Mouse (Mus musculus) neural tube, embryonic 12.5 days (tissue): ENCODE data around the gene C87499. TPM values are rescaled to one million over a fixed set of nuclear protein-coding genes. Genes with fewer than 3 reads are reported as not detected.

Experiments used
- ATAC-seq: fragments of 200-750 bp; cut with Nextera tagmentation; 2 replicates; pipeline ENCODE4 v1.8.0; 2017; ENCODE audit warnings: low read depth, mild to moderate bottlenecking, moderate TSS enrichment, moderate library complexity; ENCODE audit not compliant: low FRiP score
- H3K27ac ChIP-seq: fragments of 300-500 bp; sonication (generic); 2 replicates; pipeline ENCODE4 v1.5.1; 2016
- H3K27me3 ChIP-seq: fragments of 300-500 bp; sonication (generic); replicated peaks from 2 replicates; pipeline ENCODE4 v1.6.1; 2016; ENCODE audit warnings: mild to moderate bottlenecking
- H3K36me3 ChIP-seq: fragments of 300-500 bp; sonication (generic); 2 replicates; pipeline ENCODE4 v1.6.1; 2016; ENCODE audit warnings: mild to moderate bottlenecking
- H3K4me1 ChIP-seq: fragments of 300-500 bp; sonication (generic); 2 replicates; pipeline ENCODE4 v1.6.1; 2016
- H3K4me2 ChIP-seq: fragments of 300-500 bp; sonication (generic); replicated peaks from 2 replicates; pipeline ENCODE4 v1.6.1; 2016; ENCODE audit warnings: mild to moderate bottlenecking
- H3K4me3 ChIP-seq: fragments of 300-500 bp; sonication (generic); 2 replicates; pipeline ENCODE4 v1.5.1; 2016
- H3K9ac ChIP-seq: fragments of 300-500 bp; sonication (generic); 2 replicates; pipeline ENCODE4 v1.6.1; 2016; ENCODE audit warnings: mild to moderate bottlenecking
- H3K9me3 ChIP-seq: fragments of 300-500 bp; sonication (generic); 2 replicates; pipeline ENCODE4 v1.6.1; 2016; ENCODE audit warnings: mild to moderate bottlenecking
- WGBS: fragments of 180-500 bp; shearing (Covaris S2); methylation state at CpG from one replicate; pipeline ENCODE4 v1.1.7; 2016; 5-methylcytosine and 5-hydroxymethylcytosine counted together
- polyA plus RNA-seq: library from polyadenylated mRNA; unstranded; fragments of >200 nt; fragmentation: Nextera tagmentation; extraction: Ambion mirVana; gene quantifications from 2 replicates; pipeline ENCODE4 v1.2.1, GENCODE M21; 2016

The C87499 gene
- polyA plus RNA-seq, result not detected in 2 replicates

DNA sequence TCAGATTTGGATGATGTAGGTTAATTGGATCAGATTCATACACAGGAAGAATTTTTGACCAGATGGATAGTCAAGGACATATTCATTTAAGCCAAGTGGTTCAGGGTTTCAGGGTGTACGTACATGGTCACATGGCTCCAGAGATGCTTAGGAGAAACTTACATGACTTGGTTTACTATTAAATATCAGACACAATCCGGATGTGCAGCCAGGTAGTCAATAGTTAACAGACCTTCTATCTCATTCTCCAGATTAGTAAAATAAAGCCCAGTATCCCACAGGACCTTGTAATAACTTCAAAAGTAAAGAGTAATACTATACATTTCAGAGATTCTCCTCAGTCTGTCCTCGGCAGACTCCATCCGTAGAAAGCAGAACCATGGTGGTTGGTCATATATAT lies at the start of gene C87499:
TSS of gene C87499 (minus strand) at position 101 of the 400 bp plus-strand sequence.
- H3K9ac ChIP-seq, result no peak within 1 kb of the TSS

DNA sequence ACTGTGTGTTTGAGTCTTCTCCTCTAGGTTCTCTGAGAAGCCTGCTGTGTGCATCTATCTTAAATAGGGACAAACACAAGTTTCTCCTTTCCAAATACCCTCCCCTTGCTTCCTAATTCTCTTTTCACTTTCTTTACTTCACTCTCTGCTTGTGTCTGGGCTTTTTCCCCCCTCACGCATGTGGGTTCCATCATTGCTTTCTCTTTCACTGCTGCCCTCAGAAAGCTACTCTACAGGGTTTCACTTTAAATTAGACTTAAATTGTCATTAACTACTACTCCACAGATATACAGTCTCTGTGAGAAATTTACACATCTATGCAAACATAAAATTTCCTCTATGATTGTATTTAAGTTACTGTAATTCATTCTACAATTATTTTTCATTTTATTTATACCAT lies 49.6 kb upstream of the C87499 start, which contains the start of gene Ifna2:
TSS of gene Ifna2 (minus strand) at position 101 of the 400 bp plus-strand sequence.
- Histone ChIP-seq H3K4me3 (no peak within 1 kb of the TSS), H3K9ac (no peak within 1 kb of the TSS), H3K9me3 (no peaks in the 10 kb centered on the region), H3K27me3 (no peaks in the 10 kb centered on the region), H3K36me3 (no peaks in the 10 kb centered on the region), H3K4me1 (no peaks in the 10 kb centered on the region), H3K4me2 (no peak within 1 kb of the TSS), H3K27ac (no peak within 1 kb of the TSS)
- WGBS, result 91% methylated on average over 1 of the region's 1 CpGs
- ATAC-seq, result no peak

More for the DNA sequence above, at the start of gene C87499:
- H3K4me1 ChIP-seq, result no peaks in the 10 kb centered on the region
- WGBS, result 93% methylated on average over 4 of the region's 4 CpGs
- H3K9me3 ChIP-seq, result no peaks in the 10 kb centered on the region
- H3K27ac ChIP-seq, result no peak within 1 kb of the TSS
- ATAC-seq, result no peak
- H3K4me3 ChIP-seq, result no peak within 1 kb of the TSS
- H3K4me2 ChIP-seq, result no peak within 1 kb of the TSS
- no peaks in the 10 kb centered on the region for H3K27me3 ChIP-seq
- no peaks in the 10 kb centered on the region for H3K36me3 ChIP-seq

GRCm38 (mm10) chr4:88681353-88681752 lies 47.1 kb upstream of the C87499 start:
- 84% methylated on average over 3 of the region's 3 CpGs for WGBS
- Histone ChIP-seq H3K4me2 (no peak overlapping the region), H3K4me3 (no peak overlapping the region), H3K27me3 (no peaks in the 10 kb centered on the region), H3K9ac (no peak overlapping the region), H3K9me3 (no peaks in the 10 kb centered on the region), H3K4me1 (no peaks in the 10 kb centered on the region), H3K36me3 (no peaks in the 10 kb centered on the region), H3K27ac (no peak overlapping the region)
- ATAC-seq, result no peak

DNA sequence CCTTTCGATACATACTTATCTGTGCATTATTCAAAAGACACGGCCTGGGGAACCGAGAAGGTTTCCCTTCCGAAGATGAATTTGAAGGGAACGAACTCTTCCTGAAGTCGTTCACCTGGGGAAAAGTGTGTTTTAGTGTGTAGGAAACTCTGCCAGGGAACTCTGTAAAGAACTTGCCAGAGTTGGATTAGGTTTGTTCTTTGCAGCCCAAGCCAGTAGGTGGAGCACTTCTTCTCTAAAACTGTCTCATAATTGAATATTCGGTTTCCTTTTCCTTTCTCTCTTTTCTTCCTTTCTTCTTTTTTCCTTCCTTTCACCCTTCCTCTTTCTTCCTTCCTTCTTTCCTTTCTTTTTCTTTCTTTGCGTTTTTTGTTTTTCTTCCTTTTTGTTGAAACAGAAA lies 46.2 kb upstream of the C87499 start:
- H3K4me3 ChIP-seq, result no peak overlapping the region
- no peaks in the 10 kb centered on the region for H3K9me3 ChIP-seq
- no peak overlapping the region for H3K27ac ChIP-seq
- 49% methylated on average over 8 of the region's 8 CpGs for WGBS
- H3K4me1 ChIP-seq, result no peaks in the 10 kb centered on the region
- no peaks in the 10 kb centered on the region for H3K36me3 ChIP-seq
- H3K27me3 ChIP-seq, result no peaks in the 10 kb centered on the region
- H3K9ac ChIP-seq, result no peak overlapping the region
- ATAC-seq, result no peak
- H3K4me2 ChIP-seq, result no peak overlapping the region

GRCm38 (mm10) chr4:88676824-88677223 lies 42.6 kb upstream of the C87499 start, which contains the start of gene Ifna16:
Ifna16 (minus strand) TSS chr4:88676924.
- no peak for ATAC-seq
- H3K9ac ChIP-seq, result no peak within 1 kb of the TSS
- no peak within 1 kb of the TSS for H3K4me2 ChIP-seq
- H3K27ac ChIP-seq, result no peak within 1 kb of the TSS
- 84% methylated on average over 1 of the region's 1 CpGs for WGBS
- H3K4me3 ChIP-seq, result no peak within 1 kb of the TSS
- H3K27me3 ChIP-seq, result no peaks in the 10 kb centered on the region
- no peaks in the 10 kb centered on the region for H3K4me1 ChIP-seq
- no peaks in the 10 kb centered on the region for H3K36me3 ChIP-seq
- H3K9me3 ChIP-seq, result no peaks in the 10 kb centered on the region

- Histone ChIP-seq H3K27me3 (no peaks in the 10 kb centered on the region), H3K9ac (no peak overlapping the region), H3K36me3 (no peaks in the 10 kb centered on the region), H3K27ac (no peak overlapping the region), H3K9me3 (no peaks in the 10 kb centered on the region), H3K4me1 (no peaks in the 10 kb centered on the region), H3K4me3 (no peak overlapping the region), H3K4me2 (no peak overlapping the region)
- WGBS, result 68% methylated on average over 1 of the region's 1 CpGs
- ATAC-seq, result no peak
Observed at GRCm38 (mm10) chr4:88655461-88655860, 21.2 kb upstream of the C87499 start.

DNA sequence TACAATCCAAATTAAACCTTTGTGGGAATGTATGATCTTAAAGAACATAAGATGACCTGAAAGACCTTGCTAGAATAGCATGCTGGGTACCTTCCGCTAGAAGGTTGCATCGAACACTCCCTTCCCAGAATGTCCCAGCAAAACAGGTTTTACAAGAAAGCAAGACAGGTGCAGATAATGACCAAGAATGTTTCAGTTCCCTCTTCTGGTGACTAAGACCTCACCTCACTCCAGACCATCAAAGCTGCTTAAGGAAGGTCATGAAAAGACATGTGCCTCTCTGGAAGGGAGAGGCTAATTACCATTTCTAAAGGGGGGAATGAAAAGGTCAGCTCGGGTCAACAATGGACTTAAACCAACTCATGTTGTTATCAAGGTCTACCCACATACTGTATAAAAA lies 19.4 kb upstream of the C87499 start:
- no peaks in the 10 kb centered on the region for H3K9me3 ChIP-seq
- WGBS, result 79% methylated on average over 3 of the region's 3 CpGs
- no peaks in the 10 kb centered on the region for H3K27me3 ChIP-seq
- H3K27ac ChIP-seq, result no peak overlapping the region
- no peaks in the 10 kb centered on the region for H3K36me3 ChIP-seq
- no peak overlapping the region for H3K9ac ChIP-seq
- no peak overlapping the region for H3K4me2 ChIP-seq
- ATAC-seq, result no peak
- no peaks in the 10 kb centered on the region for H3K4me1 ChIP-seq
- H3K4me3 ChIP-seq, result no peak overlapping the region

GRCm38 (mm10) chr4:88644359-88644758 lies 10.1 kb upstream of the C87499 start, which contains the start of gene Ifna13:
Ifna13 (minus strand) TSS chr4:88644459.
- no peak for ATAC-seq
- no peaks in the 10 kb centered on the region for H3K36me3 ChIP-seq
- H3K9ac ChIP-seq, result no peak within 1 kb of the TSS
- H3K27ac ChIP-seq, result no peak within 1 kb of the TSS
- no peaks in the 10 kb centered on the region for H3K27me3 ChIP-seq
- H3K4me1 ChIP-seq, result no peaks in the 10 kb centered on the region
- WGBS, result 64% methylated on average over 2 of the region's 2 CpGs
- no peak within 1 kb of the TSS for H3K4me3 ChIP-seq
- no peak within 1 kb of the TSS for H3K4me2 ChIP-seq
- H3K9me3 ChIP-seq, result no peaks in the 10 kb centered on the region

DNA sequence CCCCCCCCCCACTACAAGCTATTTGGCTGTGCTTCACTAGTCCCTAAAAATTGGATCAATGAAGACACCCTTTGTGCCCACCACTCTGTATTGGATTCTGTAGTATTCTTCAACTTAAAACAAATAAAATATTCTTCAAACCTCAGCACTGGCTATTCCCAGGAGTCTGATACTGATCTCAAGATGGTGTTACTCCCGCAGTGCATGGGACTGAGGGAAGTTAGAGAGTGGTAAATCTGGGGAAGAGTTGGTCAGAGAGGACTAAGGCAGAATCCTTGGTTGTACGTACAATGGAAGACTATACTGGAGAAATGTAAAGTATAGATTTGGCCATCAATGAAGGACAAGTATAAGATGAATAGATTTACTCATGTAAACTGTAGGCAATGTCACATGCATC lies 8.3 kb upstream of the C87499 start:
- ATAC-seq, result no peak
- WGBS, result 45% methylated on average over 2 of the region's 2 CpGs
- H3K36me3 ChIP-seq, result no peaks in the 10 kb centered on the region
- H3K4me2 ChIP-seq, result no peak overlapping the region
- no peaks in the 10 kb centered on the region for H3K27me3 ChIP-seq
- H3K9me3 ChIP-seq, result no peaks in the 10 kb centered on the region
- H3K4me1 ChIP-seq, result no peaks in the 10 kb centered on the region
- H3K9ac ChIP-seq, result no peak overlapping the region
- H3K27ac ChIP-seq, result no peak overlapping the region
- no peak overlapping the region for H3K4me3 ChIP-seq

DNA sequence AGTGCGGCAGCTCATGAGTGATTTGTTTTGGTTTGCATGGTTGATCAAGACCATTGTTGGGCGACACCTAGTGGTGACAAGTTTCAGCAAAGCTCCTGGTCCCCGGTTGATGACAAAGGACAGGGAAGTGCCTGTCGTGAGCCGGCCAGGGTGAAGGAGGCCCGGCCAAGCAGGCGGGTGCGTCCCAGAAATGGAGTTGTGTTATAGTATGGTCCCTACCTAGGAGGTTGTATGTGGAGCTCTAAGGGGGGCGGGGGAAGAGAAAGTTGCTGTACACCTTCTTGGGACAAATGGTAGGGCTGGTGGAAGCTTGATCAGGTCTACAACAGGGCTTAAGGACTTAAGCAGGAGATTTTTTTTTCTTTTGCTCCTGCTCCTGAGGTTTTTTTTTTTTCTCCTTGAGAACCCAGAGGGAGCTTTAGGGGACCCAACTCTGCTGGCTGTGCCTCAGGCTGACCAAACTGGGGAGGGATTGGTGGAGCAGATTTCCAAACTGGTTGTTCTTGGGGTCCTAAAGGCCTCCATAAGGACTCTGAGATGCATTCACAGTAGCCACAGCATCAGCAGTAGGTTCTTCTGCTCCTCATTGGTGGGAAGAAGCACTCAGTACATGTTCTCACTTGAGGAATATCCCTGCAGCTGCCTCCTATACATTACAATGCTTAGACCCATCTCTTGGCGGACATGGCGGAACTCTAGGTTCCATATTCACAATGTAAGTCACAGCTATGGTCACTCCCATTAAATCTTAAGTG lies 7.0 kb upstream of the C87499 start:
- Histone ChIP-seq H3K27me3 (no peaks in the 10 kb centered on the region), H3K4me2 (peak overlapping the region; percentile 40), H3K4me3 (no peak overlapping the region), H3K9me3 (no peaks in the 10 kb centered on the region), H3K4me1 (no peaks in the 10 kb centered on the region), H3K36me3 (no peaks in the 10 kb centered on the region), H3K27ac (no peak overlapping the region), H3K9ac (no peak overlapping the region)
- WGBS, result 14% methylated on average over 11 of the region's 11 CpGs
- ATAC-seq, result peak; percentile 92

- WGBS, result 64% methylated on average over 8 of the region's 8 CpGs
- H3K4me2 ChIP-seq, result peak overlapping the region; percentile 40
Observed at GRCm38 (mm10) chr4:88640704-88641076, 6.5 kb upstream of the C87499 start.

GRCm38 (mm10) chr4:88603276-88603675 lies 30.9 kb downstream of the C87499 start, which contains the start of gene Ifna12:
Ifna12 (minus strand) TSS chr4:88603376.
- ATAC-seq, result no peak
- Histone ChIP-seq H3K9ac (no peak within 1 kb of the TSS), H3K9me3 (no peaks in the 10 kb centered on the region)

More at GRCm38 (mm10) chr4:88640704-88641076, 6.5 kb upstream of the C87499 start:
- Histone ChIP-seq H3K36me3 (no peaks in the 10 kb centered on the region), H3K9ac (no peak overlapping the region), H3K9me3 (no peaks in the 10 kb centered on the region), H3K4me1 (no peaks in the 10 kb centered on the region), H3K4me3 (no peak overlapping the region), H3K27me3 (no peaks in the 10 kb centered on the region), H3K27ac (no peak overlapping the region)
- ATAC-seq, result no peak

DNA sequence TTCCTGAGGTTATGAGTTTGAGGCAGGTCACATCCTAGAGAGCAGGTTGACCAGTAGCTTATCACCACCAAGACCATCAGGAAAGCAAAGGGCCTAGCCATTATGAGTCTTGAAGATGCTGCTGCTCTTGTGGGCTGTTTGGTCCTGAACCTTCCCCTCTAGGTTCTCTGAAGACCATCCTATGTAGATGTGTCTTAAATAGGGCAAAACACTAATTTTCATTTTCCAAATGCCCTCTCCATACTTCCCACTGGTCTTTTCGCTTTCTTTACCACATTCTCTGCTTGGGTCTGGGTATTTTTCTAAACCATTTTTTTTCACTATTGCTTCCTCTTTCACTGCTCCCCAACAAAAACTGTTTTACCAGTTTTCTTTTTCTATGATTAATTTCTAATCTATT lies 41.9 kb downstream of the C87499 start, which contains the start of gene Ifna9:
TSS of gene Ifna9 (minus strand) at position 101 of the 400 bp plus-strand sequence.
- Histone ChIP-seq H3K9ac (no peak within 1 kb of the TSS), H3K4me3 (no peak within 1 kb of the TSS), H3K4me1 (no peaks in the 10 kb centered on the region), H3K4me2 (no peak within 1 kb of the TSS), H3K27ac (no peak within 1 kb of the TSS), H3K27me3 (no peaks in the 10 kb centered on the region), H3K36me3 (no peaks in the 10 kb centered on the region), H3K9me3 (no peaks in the 10 kb centered on the region)
- no peak for ATAC-seq
- 79% methylated on average over 1 of the region's 1 CpGs for WGBS

More at GRCm38 (mm10) chr4:88603276-88603675, 30.9 kb downstream of the C87499 start, which contains the start of gene Ifna12:
- H3K4me2 ChIP-seq, result no peak within 1 kb of the TSS
- no peaks in the 10 kb centered on the region for H3K36me3 ChIP-seq
- no peak within 1 kb of the TSS for H3K27ac ChIP-seq
- no peaks in the 10 kb centered on the region for H3K27me3 ChIP-seq
- H3K4me1 ChIP-seq, result no peaks in the 10 kb centered on the region
- no peak within 1 kb of the TSS for H3K4me3 ChIP-seq
